Mouse (Mus musculus) MEL (cell line): Measurements from ENCODE around the gene Cux1. TPM values are rescaled to one million over a fixed set of nuclear protein-coding genes. Genes with fewer than 3 reads are reported as not detected.

Experiments used
- DNase-seq: peaks from one replicate; pipeline ENCODE4 v3.0.0; 2011; ENCODE audit warnings: low read depth, low spot score
- H3K27ac ChIP-seq: 2 replicates; pipeline ENCODE4 v1.5.1; 2012; ENCODE audit warnings: low read depth, mild to moderate bottlenecking, control low read depth, low read length, moderate library complexity; ENCODE audit not compliant: control insufficient read depth
- H3K27me3 ChIP-seq, 2 experiments: fragments of 150-350 bp in 1 of 2; sonication (generic) in 1 of 2; 2 replicates each; pipeline ENCODE4 v1.6.1; 2012; ENCODE audit warnings: low read length in 2 of 2, mild to moderate bottlenecking in 2 of 2, improper control_type of control experiment in 1 of 2, moderate library complexity in 1 of 2; ENCODE audit not compliant: insufficient read depth in 2 of 2, control insufficient read depth in 1 of 2
- H3K36me3 ChIP-seq, 2 experiments: 2 replicates each; pipeline ENCODE4 v1.6.1; 2012 to 2014; ENCODE audit warnings: low read length in 2 of 2, improper control_type of control experiment in 1 of 2, inconsistent platforms in 1 of 2, mild to moderate bottlenecking in 1 of 2; ENCODE audit not compliant: insufficient read depth in 2 of 2, control insufficient read depth in 1 of 2
- H3K4me1 ChIP-seq, 2 experiments: fragments of 150-350 bp in 1 of 2; sonication (generic) in 1 of 2; 2 replicates each; pipeline ENCODE4 v1.6.1; 2012; ENCODE audit warnings: low read length in 2 of 2, improper control_type of control experiment in 1 of 2, mild to moderate bottlenecking in 1 of 2; ENCODE audit not compliant: insufficient read depth in 2 of 2, control insufficient read depth in 1 of 2
- H3K4me3 ChIP-seq, 2 experiments: fragments of 150-350 bp in 1 of 2; sonication (generic) in 1 of 2; 2 replicates each; pipeline ENCODE4 v1.5.1; 2012; ENCODE audit warnings: low read depth in 2 of 2, low read length in 2 of 2, mild to moderate bottlenecking in 2 of 2, moderate library complexity in 2 of 2, control low read depth in 1 of 2, improper control_type of control experiment in 1 of 2; ENCODE audit not compliant: control insufficient read depth in 1 of 2, insufficient read depth in 1 of 2
- H3K79me2 ChIP-seq: 2 replicates; pipeline ENCODE4 v1.6.1; 2012; ENCODE audit warnings: mild to moderate bottlenecking, low read length, moderate library complexity; ENCODE audit not compliant: control insufficient read depth, poor library complexity, insufficient read depth
- H3K9ac ChIP-seq: 2 replicates; pipeline ENCODE4 v1.6.1; 2012; ENCODE audit warnings: low read depth, mild to moderate bottlenecking, control low read depth, low read length, moderate library complexity; ENCODE audit not compliant: control insufficient read depth, poor library complexity, severe bottlenecking
- H3K9me3 ChIP-seq: fragments of 150-350 bp; sonication (generic); replicated peaks from 2 replicates; pipeline ENCODE4 v1.6.1; 2012; ENCODE audit warnings: mild to moderate bottlenecking, low read length, improper control_type of control experiment, moderate library complexity; ENCODE audit not compliant: insufficient read depth
- CHD1 ChIP-seq: IDR thresholded peaks from 2 replicates; pipeline ENCODE4 v1.6.1; 2012; ENCODE audit warnings: low read depth, mild to moderate bottlenecking, inconsistent platforms, low read length, improper control_type of control experiment
- CTCF ChIP-seq, 3 experiments: IDR thresholded peaks in 2 of 3; conservative IDR thresholded peaks in 1 of 3; 2 replicates each; pipeline ENCODE4 v1.5.1; 2011 to 2012; ENCODE audit warnings: low read length in 3 of 3, low read depth in 2 of 3, mild to moderate bottlenecking in 2 of 3, improper control_type of control experiment in 1 of 3, inconsistent platforms in 1 of 3, mixed read lengths in 1 of 3, moderate library complexity in 1 of 3; ENCODE audit not compliant: control insufficient read depth in 1 of 3, insufficient read depth in 1 of 3, poor library complexity in 1 of 3, severe bottlenecking in 1 of 3
- ELF1 ChIP-seq: IDR thresholded peaks from 2 replicates; pipeline ENCODE4 v1.6.1; 2014; ENCODE audit warnings: low read depth, mild to moderate bottlenecking, inconsistent platforms, low read length, improper control_type of control experiment, moderate library complexity
- HCFC1 ChIP-seq: IDR thresholded peaks from 2 replicates; pipeline ENCODE4 v1.6.1; 2012; ENCODE audit warnings: low read depth, mild to moderate bottlenecking, inconsistent platforms, low read length, improper control_type of control experiment, moderate library complexity
- KAT2A ChIP-seq: conservative IDR thresholded peaks from 2 replicates; pipeline ENCODE4 v1.6.1; 2012; ENCODE audit warnings: low read depth, low read length, improper control_type of control experiment, inconsistent platforms
- MAFK ChIP-seq: IDR thresholded peaks from 2 replicates; pipeline ENCODE4 v1.6.1; 2011; ENCODE audit warnings: low read depth, mild to moderate bottlenecking, low read length, improper control_type of control experiment, borderline replicate concordance
- MAX ChIP-seq: IDR thresholded peaks from 2 replicates; pipeline ENCODE4 v1.6.1; 2011; ENCODE audit warnings: low read length, improper control_type of control experiment
- MEF2A ChIP-seq: IDR thresholded peaks from 2 replicates; pipeline ENCODE4 v1.6.1; 2014; ENCODE audit warnings: low read depth, mild to moderate bottlenecking, inconsistent platforms, low read length, improper control_type of control experiment; ENCODE audit not compliant: poor library complexity, insufficient replicate concordance, severe bottlenecking; ENCODE audit errors: extremely low read depth
- MYB ChIP-seq: IDR thresholded peaks from 2 replicates; pipeline ENCODE4 v1.6.1; 2011; ENCODE audit warnings: mild to moderate bottlenecking, low read depth, low read length, improper control_type of control experiment
- MYC ChIP-seq: IDR thresholded peaks from 2 replicates; pipeline ENCODE4 v1.6.1; 2011; ENCODE audit warnings: low read depth, mild to moderate bottlenecking, low read length, improper control_type of control experiment, moderate library complexity
- NELFE ChIP-seq: IDR thresholded peaks from 2 replicates; pipeline ENCODE4 v1.6.1; 2011; ENCODE audit warnings: low read depth, low read length, improper control_type of control experiment
- POLR2AphosphoS2 ChIP-seq: IDR thresholded peaks from 2 replicates; pipeline ENCODE4 v1.6.1; 2011; ENCODE audit warnings: low read length, improper control_type of control experiment
- POLR2AphosphoS5 ChIP-seq: IDR thresholded peaks from 2 replicates; pipeline ENCODE4 v1.6.1; 2012; ENCODE audit warnings: low read depth, borderline replicate concordance, mild to moderate bottlenecking, inconsistent platforms, low read length, moderate library complexity, mixed read lengths
- RAD21 ChIP-seq: IDR thresholded peaks from 2 replicates; pipeline ENCODE4 v1.6.1; 2011; ENCODE audit warnings: mild to moderate bottlenecking, low read depth, low read length, improper control_type of control experiment
- TCF12 ChIP-seq: IDR thresholded peaks from 2 replicates; pipeline ENCODE4 v1.6.1; 2014; ENCODE audit warnings: low read depth, mild to moderate bottlenecking, inconsistent platforms, low read length, improper control_type of control experiment, moderate library complexity
- UBTF ChIP-seq: IDR thresholded peaks from 2 replicates; pipeline ENCODE4 v1.6.1; 2012; ENCODE audit warnings: low read depth, mild to moderate bottlenecking, inconsistent platforms, low read length, improper control_type of control experiment, moderate library complexity, borderline replicate concordance; ENCODE audit not compliant: insufficient read depth
- ZC3H11A ChIP-seq: IDR thresholded peaks from 2 replicates; pipeline ENCODE4 v1.6.1; 2012; ENCODE audit warnings: low read depth, mild to moderate bottlenecking, inconsistent platforms, low read length, improper control_type of control experiment
- ZMIZ1 ChIP-seq: IDR thresholded peaks from 2 replicates; pipeline ENCODE4 v1.6.1; 2012; ENCODE audit warnings: low read depth, mild to moderate bottlenecking, inconsistent platforms, low read length, improper control_type of control experiment, moderate library complexity
- polyA plus RNA-seq, 2 experiments: library from polyadenylated mRNA; stranded (reverse) in 1 of 2; unstranded in 1 of 2; fragments of >175 nt in 1 of 2; fragments of >200 nt in 1 of 2; gene quantifications; 2 replicates each; pipeline versions ENCODE4 v1.2.1 to v1.2.4; 2012; ENCODE audit warnings: low replicate concordance in 2 of 2, low read depth in 1 of 2; ENCODE audit not compliant: insufficient read length in 2 of 2, insufficient read depth in 1 of 2, missing spikeins in 1 of 2
- total RNA-seq: library from RNA; depleted of rRNA; stranded (reverse); fragments of 300-350 nt; gene quantifications from 2 replicates; pipeline ENCODE4 v1.2.3, GENCODE M21; 2012

Cux1 gene
- total and polyA plus RNA-seq, 3 experiments: 71.1 to 104 TPM; not detected in 1

DNA sequence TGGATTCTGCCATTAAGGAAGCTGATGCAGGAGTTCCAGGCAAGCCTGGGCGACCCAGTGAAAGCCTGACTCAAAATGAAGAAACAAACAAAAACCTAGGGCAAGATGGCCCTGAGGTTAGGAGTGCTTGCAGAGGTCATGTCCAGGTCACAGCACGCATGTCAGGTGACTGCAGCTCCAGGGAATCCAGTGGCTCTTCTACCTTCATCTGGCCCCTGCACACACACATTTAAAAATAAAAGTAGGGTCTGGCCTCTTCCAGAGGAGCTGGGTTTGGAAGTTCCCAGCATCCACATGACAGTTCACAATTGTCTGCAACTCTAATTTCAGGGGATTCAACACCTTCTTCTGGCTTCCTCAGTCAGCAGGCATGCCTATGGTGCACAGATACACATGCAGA is 21.7 kb upstream of the Cux1 start:
- no peak for DNase-seq
- Histone ChIP-seq H3K27ac (no peak overlapping the region), H3K9ac (no peak overlapping the region), H3K36me3 (peaks cover 0 to 4% of the 10 kb centered on the region in 2 experiments; a peak in 2 of 4 replicates), H3K4me1 (peaks cover 0 to 12% of the 10 kb centered on the region in 2 experiments; a peak in 3 of 4 replicates), H3K27me3 (no peaks in the 10 kb centered on the region; a peak in 1 of 4 replicates), H3K9me3 (no peaks in the 10 kb centered on the region), H3K4me3 (no peak overlapping the region), H3K79me2 (no peaks in the 10 kb centered on the region)
- no peak for TF ChIP-seq ZC3H11A
- TF ChIP-seq ELF1: no peak
- TF ChIP-seq MYC: no peak
- TF ChIP-seq ZMIZ1: no peak
- no peak for TF ChIP-seq HCFC1

DNA sequence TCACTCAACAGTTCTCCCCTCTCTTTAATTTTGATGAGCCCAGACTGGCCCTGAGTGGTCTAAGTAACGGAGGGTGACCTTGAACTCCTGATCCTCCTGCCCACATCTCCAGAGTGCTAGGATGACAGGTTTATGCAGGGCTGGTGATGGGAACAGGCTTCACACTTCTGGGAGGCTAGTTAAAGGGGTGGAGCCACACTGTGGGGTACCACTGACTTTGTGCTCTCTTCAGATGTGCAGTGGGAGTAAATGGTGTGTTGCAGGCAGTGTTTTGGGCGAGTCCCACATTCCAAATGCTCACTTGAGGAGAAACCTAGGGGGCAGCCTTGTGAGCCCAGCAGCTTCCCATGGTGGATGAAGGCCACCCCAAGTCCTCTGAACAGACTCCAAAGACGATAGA is 21.2 kb upstream of the Cux1 start:
- Histone ChIP-seq H3K79me2 (no peaks in the 10 kb centered on the region), H3K4me3 (no peak overlapping the region), H3K27ac (no peak overlapping the region), H3K36me3 (peaks cover 0 to 7% of the 10 kb centered on the region in 2 experiments; a peak in 2 of 4 replicates), H3K4me1 (peaks cover 0 to 14% of the 10 kb centered on the region in 2 experiments; a peak in 3 of 4 replicates), H3K9me3 (no peaks in the 10 kb centered on the region), H3K27me3 (no peaks in the 10 kb centered on the region; a peak in 1 of 4 replicates), H3K9ac (no peak overlapping the region)
- TF ChIP-seq CTCF (IDR thresholded peaks at IDR 0.05 in 2 of 3, conservative IDR thresholded peaks at IDR 0.05 in 1 of 3; ENCODE audit: control insufficient read depth in 1 of 3, insufficient read depth in 1 of 3, low read depth in 2 of 3, low read length in 3 of 3, poor library complexity in 1 of 3, severe bottlenecking in 1 of 3): no peak
- no peak for TF ChIP-seq UBTF
- no peak for TF ChIP-seq MAFK
- no peak for TF ChIP-seq RAD21
- no peak for TF ChIP-seq ELF1
- no peak for TF ChIP-seq POLR2AphosphoS2
- no peak for TF ChIP-seq KAT2A
- no peak for TF ChIP-seq NELFE
- TF ChIP-seq MYB: no peak
- no peak for TF ChIP-seq POLR2AphosphoS5
- no peak for TF ChIP-seq MEF2A
- no peak for TF ChIP-seq HCFC1
- TF ChIP-seq MAX: no peak
- no peak for TF ChIP-seq CHD1
- TF ChIP-seq TCF12: no peak
- DNase-seq: no peak
